Mouse (Mus musculus) heart, postnatal 36 days (tissue): Measurements from ENCODE around the gene Polr3gl. TPM values are rescaled to one million over a fixed set of nuclear protein-coding genes. Genes with fewer than 3 reads are reported as not detected.

Source experiments
- DNase-seq, 2 experiments: peaks; one replicate each; pipeline ENCODE4 v3.0.0; 2021 to 2022
- intact Hi-C: fragments of 180-260 bp; cut with DNase I; formaldehyde crosslinking; loops from one replicate; pipeline ENCODE4 v1.15.1; 2025
- total RNA-seq, 2 experiments: library from RNA; stranded (reverse); gene quantifications; 2 replicates each; pipeline ENCODE4 v1.2.3; 2021

Polr3gl gene
- total RNA-seq, 2 experiments from 2014 or later: 30.3 to 33.0 TPM

GRCm38 (mm10) chr3:96540740-96541139 lies 53.2 kb downstream of the Polr3gl start:
- intact Hi-C loops: no loop called here
- DNase-seq: no peak

GRCm38 (mm10) chr3:96539316-96539715 lies 54.7 kb downstream of the Polr3gl start:
- no peak for DNase-seq
- intact Hi-C loops: loop anchor here (5.0 kb wide), 1 partner anchor 112 kb away; no protein-coding TSS in a partner anchor

GRCm38 (mm10) chr3:96534300-96534699 lies 59.7 kb downstream of the Polr3gl start:
- DNase-seq: no peak
- intact Hi-C loops: no loop called here

- intact Hi-C loops: no loop called here
- no peak for DNase-seq
Measured at GRCm38 (mm10) chr3:96532050-96532449, 61.9 kb downstream of the Polr3gl start.

- intact Hi-C loops: no loop called here
- DNase-seq: no peak
Measured at GRCm38 (mm10) chr3:96528506-96528905, 65.5 kb downstream of the Polr3gl start.

Other genes with a start within 250 kb of the Polr3gl start
- not detected for gene BC107364, start 141.9 kb downstream of the Polr3gl start, total RNA-seq
- 100 to 1,000 TPM; 261 to 293 TPM for gene Hfe2, start 69.0 kb downstream of the Polr3gl start, total RNA-seq
- 1,000 to 10,000 TPM in 1 of 2 experiments, 100 to 1,000 TPM in 1; 646 to 1,158 TPM for gene Txnip, start 36.2 kb downstream of the Polr3gl start, total RNA-seq
- gene Gm16253, start 17.2 kb downstream of the Polr3gl start, total RNA-seq: 1 to 10 TPM in 1 of 2 experiments, under 1 TPM in 1; 0.89 to 2.8 TPM
- 1 to 10 TPM; 1.3 to 2.2 TPM for gene Ankrd34a, start 2.5 kb upstream of the Polr3gl start, total RNA-seq
- gene Lix1l, start 7.0 kb upstream of the Polr3gl start, total RNA-seq: 10 to 100 TPM; 27.6 to 32.1 TPM
- 10 to 100 TPM; 30.9 to 40.9 TPM for gene Rbm8a, start 35.8 kb upstream of the Polr3gl start, total RNA-seq
- gene Pex11b, start 41.2 kb upstream of the Polr3gl start, total RNA-seq: 10 to 100 TPM; 33.5 to 36.8 TPM
- not detected for gene Gm42957, start 41.3 kb upstream of the Polr3gl start, total RNA-seq
- gene Itga10, start 51.4 kb upstream of the Polr3gl start, total RNA-seq: under 1 TPM; 0.61 to 0.62 TPM
- 1 to 10 TPM in 1 of 2 experiments, under 1 TPM in 1; 0.78 to 1.7 TPM for gene Ankrd35, start 76.0 kb upstream of the Polr3gl start, total RNA-seq
- gene Pias3, start 102.2 kb upstream of the Polr3gl start, total RNA-seq: 10 to 100 TPM; 16.5 to 17.1 TPM
- 1 to 10 TPM; 3.0 to 3.4 TPM for gene Nudt17, start 114.4 kb upstream of the Polr3gl start, total RNA-seq
- 10 to 100 TPM; 24.4 to 26.4 TPM for gene Polr3c, start 133.4 kb upstream of the Polr3gl start, total RNA-seq
- gene Rnf115, start 133.5 kb upstream of the Polr3gl start, total RNA-seq: 10 to 100 TPM; 19.8 to 27.3 TPM
- gene Pdzk1, start 235.1 kb upstream of the Polr3gl start, total RNA-seq: not detected
- gene Cd160, start 235.2 kb upstream of the Polr3gl start, total RNA-seq: not detected